Mouse (Mus musculus): ENCODE measurements around the gene Hmcn2. TPM values are rescaled to one million over a fixed set of nuclear protein-coding genes. Genes with fewer than 3 reads are reported as not detected.

Gene Hmcn2
- polyA plus RNA-seq, 1 experiment, result 147 TPM

GRCm38 (mm10) chr2:31377481-31377880, 63.3 kb downstream of the Hmcn2 start:
- TF ChIP-seq POLR2A (IDR thresholded peaks at IDR 0.05; ENCODE audit: low read depth, low read length), result no peak
- TF ChIP-seq CTCF (IDR thresholded peaks at IDR 0.05; ENCODE audit: extremely low read depth, insufficient read length, insufficient replicate concordance, low read depth, low read length), result no peak
- Histone ChIP-seq H3K27ac (ENCODE audit: insufficient read depth, low read depth, low read length) (no peak overlapping the region), H3K4me3 (ENCODE audit: low read depth, low read length) (no peak overlapping the region), H3K27me3 (ENCODE audit: control insufficient read depth, insufficient read depth, low read length) (no peaks in the 10 kb centered on the region), H3K36me3 (ENCODE audit: control insufficient read depth, insufficient read depth, low read length) (no peaks in the 10 kb centered on the region), H3K4me1 (ENCODE audit: control insufficient read depth, insufficient read depth, insufficient read length, low read length) (no peaks in the 10 kb centered on the region; the same call in 1 of the 2 replicates)
- 56% methylated on average over 2 of the region's 2 CpGs for WGBS

GRCm38 (mm10) chr2:31381292-31381846, 67.2 kb downstream of the Hmcn2 start:
- TF ChIP-seq CTCF (IDR thresholded peaks at IDR 0.05; ENCODE audit: extremely low read depth, insufficient read length, insufficient replicate concordance, low read depth, low read length) (peak; percentile 65; the same call in 1 of the 2 replicates), POLR2A (IDR thresholded peaks at IDR 0.05; ENCODE audit: low read depth, low read length) (no peak)
- H3K27ac ChIP-seq (ENCODE audit: insufficient read depth, low read depth, low read length), result no peak overlapping the region
- no peak overlapping the region for H3K4me3 ChIP-seq (ENCODE audit: low read depth, low read length)
- 53% methylated on average over 4 of the region's 4 CpGs for WGBS
- H3K27me3 ChIP-seq (ENCODE audit: control insufficient read depth, insufficient read depth, low read length), result no peaks in the 10 kb centered on the region
- H3K4me1 ChIP-seq (ENCODE audit: control insufficient read depth, insufficient read depth, insufficient read length, low read length), result no peaks in the 10 kb centered on the region; the same call in 1 of the 2 replicates
- no peaks in the 10 kb centered on the region for H3K36me3 ChIP-seq (ENCODE audit: control insufficient read depth, insufficient read depth, low read length)

GRCm38 (mm10) chr2:31382952-31383351, 68.7 kb downstream of the Hmcn2 start:
- TF ChIP-seq POLR2A (IDR thresholded peaks at IDR 0.05; ENCODE audit: low read depth, low read length), result no peak
- TF ChIP-seq CTCF (IDR thresholded peaks at IDR 0.05; ENCODE audit: extremely low read depth, insufficient read length, insufficient replicate concordance, low read depth, low read length), result peak; percentile 94
- Histone ChIP-seq H3K27me3 (ENCODE audit: control insufficient read depth, insufficient read depth, low read length) (no peaks in the 10 kb centered on the region), H3K36me3 (ENCODE audit: control insufficient read depth, insufficient read depth, low read length) (no peaks in the 10 kb centered on the region), H3K27ac (ENCODE audit: insufficient read depth, low read depth, low read length) (no peak overlapping the region), H3K4me3 (ENCODE audit: low read depth, low read length) (no peak overlapping the region), H3K4me1 (ENCODE audit: control insufficient read depth, insufficient read depth, insufficient read length, low read length) (no peaks in the 10 kb centered on the region; the same call in 1 of the 2 replicates)
- 10% methylated on average over 4 of the region's 4 CpGs for WGBS

- Histone ChIP-seq H3K4me1 (ENCODE audit: control insufficient read depth, insufficient read depth, insufficient read length, low read length) (no peaks in the 10 kb centered on the region), H3K27me3 (ENCODE audit: control insufficient read depth, insufficient read depth, low read length) (no peaks in the 10 kb centered on the region; the same call in 1 of the 2 replicates), H3K36me3 (ENCODE audit: control insufficient read depth, insufficient read depth, low read length) (no peaks in the 10 kb centered on the region), H3K4me3 (ENCODE audit: low read depth, low read length) (no peak overlapping the region), H3K27ac (ENCODE audit: insufficient read depth, low read depth, low read length) (no peak overlapping the region)
- 46% methylated on average over 9 of the region's 10 CpGs for WGBS
- TF ChIP-seq CTCF (IDR thresholded peaks at IDR 0.05; ENCODE audit: extremely low read depth, insufficient read length, insufficient replicate concordance, low read depth, low read length), result no peak
- TF ChIP-seq POLR2A (IDR thresholded peaks at IDR 0.05; ENCODE audit: low read depth, low read length), result no peak
Measured at GRCm38 (mm10) chr2:31416968-31417367, 102.8 kb downstream of the Hmcn2 start.

GRCm38 (mm10) chr2:31418021-31418420, 103.8 kb downstream of the Hmcn2 start:
- Histone ChIP-seq H3K4me1 (ENCODE audit: control insufficient read depth, insufficient read depth, insufficient read length, low read length) (no peaks in the 10 kb centered on the region), H3K4me3 (ENCODE audit: low read depth, low read length) (no peak overlapping the region), H3K36me3 (ENCODE audit: control insufficient read depth, insufficient read depth, low read length) (no peaks in the 10 kb centered on the region), H3K27me3 (ENCODE audit: control insufficient read depth, insufficient read depth, low read length) (no peaks in the 10 kb centered on the region), H3K27ac (ENCODE audit: insufficient read depth, low read depth, low read length) (no peak overlapping the region)
- 81% methylated on average over 5 of the region's 5 CpGs for WGBS
- TF ChIP-seq CTCF (IDR thresholded peaks at IDR 0.05; ENCODE audit: extremely low read depth, insufficient read length, insufficient replicate concordance, low read depth, low read length), result no peak
- no peak for TF ChIP-seq POLR2A (IDR thresholded peaks at IDR 0.05; ENCODE audit: low read depth, low read length)

- WGBS, result 35% methylated on average over 8 of the region's 8 CpGs
- TF ChIP-seq POLR2A (IDR thresholded peaks at IDR 0.05; ENCODE audit: low read depth, low read length), result no peak
- no peak for TF ChIP-seq CTCF (IDR thresholded peaks at IDR 0.05; ENCODE audit: extremely low read depth, insufficient read length, insufficient replicate concordance, low read depth, low read length)
- no peaks in the 10 kb centered on the region for H3K36me3 ChIP-seq (ENCODE audit: control insufficient read depth, insufficient read depth, low read length)
- H3K27ac ChIP-seq (ENCODE audit: insufficient read depth, low read depth, low read length), result no peak overlapping the region
- H3K4me3 ChIP-seq (ENCODE audit: low read depth, low read length), result no peak overlapping the region
- H3K4me1 ChIP-seq (ENCODE audit: control insufficient read depth, insufficient read depth, insufficient read length, low read length), result no peaks in the 10 kb centered on the region
- no peaks in the 10 kb centered on the region for H3K27me3 ChIP-seq (ENCODE audit: control insufficient read depth, insufficient read depth, low read length)
Measured at GRCm38 (mm10) chr2:31418571-31418970, 104.4 kb downstream of the Hmcn2 start.

GRCm38 (mm10) chr2:31420914-31421313, 106.7 kb downstream of the Hmcn2 start:
- no peak overlapping the region for H3K27ac ChIP-seq (ENCODE audit: insufficient read depth, low read depth, low read length)
- H3K27me3 ChIP-seq (ENCODE audit: control insufficient read depth, insufficient read depth, low read length), result no peaks in the 10 kb centered on the region
- no peaks in the 10 kb centered on the region for H3K36me3 ChIP-seq (ENCODE audit: control insufficient read depth, insufficient read depth, low read length)
- H3K4me1 ChIP-seq (ENCODE audit: control insufficient read depth, insufficient read depth, insufficient read length, low read length), result no peaks in the 10 kb centered on the region
- WGBS, result 70% methylated on average over 6 of the region's 6 CpGs
- TF ChIP-seq CTCF (IDR thresholded peaks at IDR 0.05; ENCODE audit: extremely low read depth, insufficient read length, insufficient replicate concordance, low read depth, low read length) (no peak), POLR2A (IDR thresholded peaks at IDR 0.05; ENCODE audit: low read depth, low read length) (no peak)
- no peak overlapping the region for H3K4me3 ChIP-seq (ENCODE audit: low read depth, low read length)
